Mouse (Mus musculus) limb, embryonic 13.5 days (tissue): ENCODE results near the gene Txnrd2. TPM values are rescaled to one million over a fixed set of nuclear protein-coding genes. Genes with fewer than 3 reads are reported as not detected.

Source experiments
- ATAC-seq: fragments of 200-750 bp; cut with Nextera tagmentation; 2 replicates; pipeline ENCODE4 v1.8.0; 2017; ENCODE audit warnings: low read depth, moderate number of reproducible peaks, moderate TSS enrichment; ENCODE audit not compliant: low FRiP score
- H3K27ac ChIP-seq: fragments of 300-500 bp; sonication (generic); 2 replicates; pipeline ENCODE4 v1.5.1; 2015; ENCODE audit warnings: inconsistent platforms, mild to moderate bottlenecking, moderate library complexity
- H3K27me3 ChIP-seq: fragments of 300-500 bp; sonication (generic); 2 replicates; pipeline ENCODE4 v1.6.1; 2015; ENCODE audit warnings: mild to moderate bottlenecking, inconsistent platforms
- H3K36me3 ChIP-seq: fragments of 300-500 bp; sonication (generic); 2 replicates; pipeline ENCODE4 v1.6.1; 2015; ENCODE audit warnings: inconsistent platforms, mild to moderate bottlenecking, moderate library complexity
- H3K4me1 ChIP-seq: fragments of 300-500 bp; sonication (generic); 2 replicates; pipeline ENCODE4 v1.6.1; 2015; ENCODE audit warnings: inconsistent platforms
- H3K4me2 ChIP-seq: fragments of 300-500 bp; sonication (generic); replicated peaks from 2 replicates; pipeline ENCODE4 v1.6.1; 2015; ENCODE audit warnings: inconsistent platforms, mild to moderate bottlenecking, moderate library complexity
- H3K4me3 ChIP-seq: fragments of 300-500 bp; sonication (generic); 2 replicates; pipeline ENCODE4 v1.5.1; 2015; ENCODE audit warnings: moderate library complexity, mild to moderate bottlenecking, inconsistent platforms
- H3K9ac ChIP-seq: fragments of 300-500 bp; sonication (generic); 2 replicates; pipeline ENCODE4 v1.6.1; 2015; ENCODE audit warnings: mild to moderate bottlenecking, inconsistent platforms
- H3K9me3 ChIP-seq: fragments of 300-500 bp; sonication (generic); 2 replicates; pipeline ENCODE4 v1.6.1; 2016; ENCODE audit warnings: inconsistent platforms
- WGBS: fragments of 180-500 bp; shearing (Covaris S2); methylation state at CpG from one replicate; pipeline ENCODE4 v1.1.7; 2015; 5-methylcytosine and 5-hydroxymethylcytosine counted together
- polyA plus RNA-seq: library from polyadenylated mRNA; unstranded; fragments of >200 nt; fragmentation: Nextera tagmentation; extraction: Ambion mirVana; gene quantifications from 2 replicates; pipeline ENCODE4 v1.2.1, GENCODE M21; 2015

Txnrd2 gene
- polyA plus RNA-seq, 1 experiment from 2014 or later = 19.8 TPM

GRCm38 (mm10) chr16:18447243-18447642 lies 21.1 kb downstream of the Txnrd2 start:
- no peaks in the 10 kb centered on the region for H3K27me3 ChIP-seq

GRCm38 (mm10) chr16:18448104-18448503 lies 21.9 kb downstream of the Txnrd2 start:
- 34% methylated on average over 6 of the region's 6 CpGs for WGBS
- Histone ChIP-seq H3K4me1 (peaks cover 42% of the 10 kb centered on the region), H3K9ac (no peak overlapping the region), H3K9me3 (no peaks in the 10 kb centered on the region), H3K4me3 (no peak overlapping the region), H3K27me3 (no peaks in the 10 kb centered on the region), H3K36me3 (peaks cover 9% of the 10 kb centered on the region), H3K27ac (0 out of 2 replicates have a peak overlapping the region, but pooled peaks have one; percentile 22), H3K4me2 (no peak overlapping the region)
- ATAC-seq = no peak

More at GRCm38 (mm10) chr16:18447243-18447642, 21.1 kb downstream of the Txnrd2 start:
- no peaks in the 10 kb centered on the region for H3K9me3 ChIP-seq
- ATAC-seq = no peak
- H3K36me3 ChIP-seq = peaks cover 9% of the 10 kb centered on the region
- H3K27ac ChIP-seq = peak overlapping the region; percentile 67; the same call in 1 of the 2 replicates
- no peak overlapping the region for H3K4me3 ChIP-seq
- peak overlapping the region; percentile 39 for H3K9ac ChIP-seq
- no peak overlapping the region for H3K4me2 ChIP-seq
- peaks cover 38% of the 10 kb centered on the region for H3K4me1 ChIP-seq

GRCm38 (mm10) chr16:18449005-18449404 lies 22.8 kb downstream of the Txnrd2 start:
- no peak for ATAC-seq

GRCm38 (mm10) chr16:18451486-18452181 lies 25.4 kb downstream of the Txnrd2 start:
- H3K27me3 ChIP-seq = no peaks in the 10 kb centered on the region
- H3K27ac ChIP-seq = no peak overlapping the region
- 40% methylated on average over 9 of the region's 9 CpGs for whole genome bisulfite sequencing
- no peak overlapping the region for H3K9ac ChIP-seq
- H3K36me3 ChIP-seq = peaks cover 8% of the 10 kb centered on the region
- H3K4me1 ChIP-seq = peaks cover 42% of the 10 kb centered on the region
- H3K4me2 ChIP-seq = no peak overlapping the region
- ATAC-seq = peak; percentile 26; the same call in 1 of the 2 replicates
- H3K9me3 ChIP-seq = no peaks in the 10 kb centered on the region
- H3K4me3 ChIP-seq = no peak overlapping the region

More at GRCm38 (mm10) chr16:18449005-18449404, 22.8 kb downstream of the Txnrd2 start:
- no peak overlapping the region for H3K27ac ChIP-seq
- WGBS = 93% methylated on average over 4 of the region's 4 CpGs
- H3K9ac ChIP-seq = no peak overlapping the region
- peaks cover 42% of the 10 kb centered on the region for H3K4me1 ChIP-seq
- H3K9me3 ChIP-seq = no peaks in the 10 kb centered on the region
- H3K36me3 ChIP-seq = peaks cover 9% of the 10 kb centered on the region
- H3K27me3 ChIP-seq = no peaks in the 10 kb centered on the region
- H3K4me2 ChIP-seq = no peak overlapping the region
- H3K4me3 ChIP-seq = no peak overlapping the region

- Histone ChIP-seq H3K9ac (no peak overlapping the region; the same call in 1 of the 2 replicates), H3K4me3 (no peak overlapping the region), H3K9me3 (no peaks in the 10 kb centered on the region), H3K4me1 (peaks cover 35% of the 10 kb centered on the region), H3K27ac (no peak overlapping the region), H3K36me3 (peaks cover 13% of the 10 kb centered on the region), H3K4me2 (no peak overlapping the region), H3K27me3 (no peaks in the 10 kb centered on the region; the same call in 1 of the 2 replicates)
- ATAC-seq = no peak
- WGBS = 81% methylated on average over 8 of the region's 8 CpGs
These were observed 26.2 kb downstream of the Txnrd2 start for GRCm38 (mm10) chr16:18452361-18452862.

GRCm38 (mm10) chr16:18453846-18454245 lies 27.7 kb downstream of the Txnrd2 start:
- peaks cover 24% of the 10 kb centered on the region for H3K4me1 ChIP-seq
- no peak overlapping the region for H3K27ac ChIP-seq
- no peaks in the 10 kb centered on the region; the same call in 1 of the 2 replicates for H3K27me3 ChIP-seq
- WGBS = 28% methylated on average over 5 of the region's 5 CpGs
- 0 out of 2 replicates have a peak overlapping the region, but pooled peaks have one; percentile 13 for H3K9ac ChIP-seq
- ATAC-seq = no peak
- H3K4me2 ChIP-seq = no peak overlapping the region
- no peaks in the 10 kb centered on the region for H3K9me3 ChIP-seq
- peaks cover 20% of the 10 kb centered on the region for H3K36me3 ChIP-seq
- no peak overlapping the region for H3K4me3 ChIP-seq

- peaks cover 36% of the 10 kb centered on the region for H3K4me1 ChIP-seq
- ATAC-seq = no peak
- H3K27me3 ChIP-seq = no peaks in the 10 kb centered on the region; the same call in 1 of the 2 replicates
- H3K27ac ChIP-seq = no peak overlapping the region
- no peak overlapping the region for H3K4me3 ChIP-seq
- no peaks in the 10 kb centered on the region for H3K9me3 ChIP-seq
- WGBS = 82% methylated on average over 6 of the region's 6 CpGs
- H3K36me3 ChIP-seq = peaks cover 15% of the 10 kb centered on the region
- no peak overlapping the region for H3K9ac ChIP-seq
- no peak overlapping the region for H3K4me2 ChIP-seq
These were observed 29.2 kb downstream of the Txnrd2 start for GRCm38 (mm10) chr16:18455407-18455806.

- peaks cover 4% of the 10 kb centered on the region; the same call in 1 of the 2 replicates for H3K27me3 ChIP-seq
- peaks cover 15% of the 10 kb centered on the region for H3K36me3 ChIP-seq
- no peak overlapping the region for H3K9ac ChIP-seq
- no peak overlapping the region for H3K4me3 ChIP-seq
- H3K4me1 ChIP-seq = peaks cover 24% of the 10 kb centered on the region
- no peak for ATAC-seq
- H3K4me2 ChIP-seq = no peak overlapping the region
- H3K9me3 ChIP-seq = no peaks in the 10 kb centered on the region
- H3K27ac ChIP-seq = no peak overlapping the region
These were observed 32.5 kb downstream of the Txnrd2 start for GRCm38 (mm10) chr16:18458661-18459060.

GRCm38 (mm10) chr16:18459335-18459954 lies 33.3 kb downstream of the Txnrd2 start:
- Histone ChIP-seq H3K9ac (peak overlapping the region; percentile 58), H3K27me3 (peaks cover 4% of the 10 kb centered on the region; the same call in 1 of the 2 replicates), H3K4me3 (no peak overlapping the region), H3K4me1 (peaks cover 30% of the 10 kb centered on the region), H3K27ac (peak overlapping the region; percentile 22; the same call in 1 of the 2 replicates), H3K36me3 (peaks cover 15% of the 10 kb centered on the region), H3K4me2 (peak overlapping the region; percentile 38), H3K9me3 (no peaks in the 10 kb centered on the region)
- no peak for ATAC-seq
- WGBS = 14% methylated on average over 12 of the region's 12 CpGs

- peak overlapping the region; percentile 58 for H3K9ac ChIP-seq
- peaks cover 34% of the 10 kb centered on the region for H3K4me1 ChIP-seq
- peak overlapping the region; percentile 22; the same call in 1 of the 2 replicates for H3K27ac ChIP-seq
- peak; percentile 55; the same call in 1 of the 2 replicates for ATAC-seq
- no peak overlapping the region; the same call in 1 of the 2 replicates for H3K4me3 ChIP-seq
- no peaks in the 10 kb centered on the region for H3K9me3 ChIP-seq
- H3K27me3 ChIP-seq = peaks cover 4% of the 10 kb centered on the region; the same call in 1 of the 2 replicates
- WGBS = 6% methylated on average over 11 of the region's 11 CpGs
- H3K4me2 ChIP-seq = peak overlapping the region; percentile 38
- H3K36me3 ChIP-seq = peaks cover 15% of the 10 kb centered on the region
These were observed 33.8 kb downstream of the Txnrd2 start for GRCm38 (mm10) chr16:18459955-18460370.

- no peaks in the 10 kb centered on the region for H3K9me3 ChIP-seq
- H3K27me3 ChIP-seq = peaks cover 4% of the 10 kb centered on the region; the same call in 1 of the 2 replicates
- no peak overlapping the region for H3K4me3 ChIP-seq
- H3K9ac ChIP-seq = no peak overlapping the region
- 87% methylated on average over 3 of the region's 3 CpGs for WGBS
- peaks cover 15% of the 10 kb centered on the region for H3K36me3 ChIP-seq
- H3K4me2 ChIP-seq = no peak overlapping the region
- no peak overlapping the region for H3K27ac ChIP-seq
- no peak for ATAC-seq
- H3K4me1 ChIP-seq = peaks cover 34% of the 10 kb centered on the region
These were observed 34.6 kb downstream of the Txnrd2 start for GRCm38 (mm10) chr16:18460826-18461225.

GRCm38 (mm10) chr16:18462031-18462430 lies 35.8 kb downstream of the Txnrd2 start:
- WGBS = 48% methylated on average over 9 of the region's 9 CpGs
- no peak for ATAC-seq

More at GRCm38 (mm10) chr16:18462031-18462430, 35.8 kb downstream of the Txnrd2 start:
- Histone ChIP-seq H3K27me3 (0 out of 2 replicates have a peak, but pooled peaks cover 4% of the 10 kb centered on the region), H3K4me1 (peaks cover 34% of the 10 kb centered on the region), H3K9me3 (no peaks in the 10 kb centered on the region), H3K4me3 (no peak overlapping the region), H3K9ac (no peak overlapping the region), H3K4me2 (no peak overlapping the region), H3K27ac (no peak overlapping the region), H3K36me3 (peaks cover 9% of the 10 kb centered on the region)
